Mouse (Mus musculus) G1E (cell line): ENCODE results near the gene Stx4a.

ENCODE experiments used
- CTCF ChIP-seq: IDR thresholded peaks from 2 replicates; pipeline ENCODE4 v1.5.1; 2012; ENCODE audit warnings: low read depth, low read length, inconsistent platforms, mixed read lengths
- GATA1 ChIP-seq: IDR thresholded peaks from 2 replicates; pipeline ENCODE4 v1.6.1; 2012; ENCODE audit warnings: borderline replicate concordance, low read length, inconsistent platforms, mixed read lengths
- GATA2 ChIP-seq: IDR thresholded peaks from 2 replicates; pipeline ENCODE4 v1.6.1; 2012; ENCODE audit warnings: low read depth, low read length, inconsistent platforms, borderline replicate concordance
- POLR2AphosphoS5 ChIP-seq: IDR thresholded peaks from 2 replicates; pipeline ENCODE4 v1.6.1; 2012; ENCODE audit warnings: low read depth, low read length, inconsistent platforms; ENCODE audit not compliant: insufficient replicate concordance
- TAL1 ChIP-seq: conservative IDR thresholded peaks from 2 replicates; pipeline ENCODE4 v1.6.1; 2012; ENCODE audit warnings: low read depth, low read length, inconsistent platforms, mixed read lengths

GRCm38 (mm10) chr7:127850906-127851305 lies 26.8 kb downstream of the Stx4a start:
- TF ChIP-seq POLR2AphosphoS5 (no peak), CTCF (no peak), GATA1 (no peak), GATA2 (no peak), TAL1 (no peak)
